Mouse (Mus musculus) liver, embryonic 11.5 days (tissue): ENCODE results near the gene Serinc5. TPM values are rescaled to one million over a fixed set of nuclear protein-coding genes. Genes with fewer than 3 reads are reported as not detected.

Experiments
- ATAC-seq: fragments of 200-750 bp; cut with Nextera tagmentation; replicated peaks from 2 replicates; pipeline ENCODE4 v1.8.0; 2017; ENCODE audit warnings: moderate number of reproducible peaks, mild to moderate bottlenecking, moderate TSS enrichment, moderate library complexity; ENCODE audit not compliant: low FRiP score
- DNase-seq: peaks from one replicate; pipeline ENCODE4 v3.0.0-alpha.2; 2017; ENCODE audit warnings: low spot score
- H3K27ac ChIP-seq: fragments of 300-500 bp; sonication (generic); 2 replicates; pipeline ENCODE4 v1.5.1; 2014; ENCODE audit warnings: mild to moderate bottlenecking, low read depth, low read length, control low read depth
- H3K27me3 ChIP-seq: fragments of 300-500 bp; sonication (generic); replicated peaks from 2 replicates; pipeline ENCODE4 v1.6.1; 2014; ENCODE audit warnings: low read length, mixed read lengths; ENCODE audit not compliant: control insufficient read depth, insufficient read depth
- H3K36me3 ChIP-seq: fragments of 300-500 bp; sonication (generic); 2 replicates; pipeline ENCODE4 v1.6.1; 2014; ENCODE audit warnings: mild to moderate bottlenecking, low read length, moderate library complexity, mixed read lengths; ENCODE audit not compliant: control insufficient read depth, insufficient read depth
- H3K4me1 ChIP-seq: fragments of 300-500 bp; sonication (generic); replicated peaks from 2 replicates; pipeline ENCODE4 v1.6.1; 2014; ENCODE audit warnings: low read length, mixed read lengths; ENCODE audit not compliant: control insufficient read depth, insufficient read depth
- H3K4me2 ChIP-seq: fragments of 300-500 bp; sonication (generic); 2 replicates; pipeline ENCODE4 v1.6.1; 2014; ENCODE audit warnings: mild to moderate bottlenecking, control low read depth, moderate library complexity
- H3K4me3 ChIP-seq: fragments of 300-500 bp; sonication (generic); 2 replicates; pipeline ENCODE4 v1.5.1; 2014; ENCODE audit warnings: low read depth, low read length, control low read depth
- H3K9ac ChIP-seq: fragments of 300-500 bp; sonication (generic); 2 replicates; pipeline ENCODE4 v1.6.1; 2014; ENCODE audit warnings: low read depth, low read length, control low read depth
- H3K9me3 ChIP-seq: fragments of 300-500 bp; sonication (generic); 2 replicates; pipeline ENCODE4 v1.6.1; 2016; ENCODE audit warnings: low read length, inconsistent platforms, mixed read lengths; ENCODE audit not compliant: control insufficient read depth
- whole genome bisulfite sequencing: fragments of 180-500 bp; shearing (Covaris S2); extraction: QIAGEN DNeasy Blood & Tissue Kit; methylation state at CpG from one replicate; pipeline ENCODE4 v1.1.7; 2014; 5-methylcytosine and 5-hydroxymethylcytosine counted together
- polyA plus RNA-seq: library from polyadenylated mRNA; unstranded; fragments of >200 nt; fragmentation: Nextera tagmentation; extraction: Ambion mirVana; gene quantifications from 2 replicates; pipeline ENCODE4 v1.2.1, GENCODE M21; 2014

The Serinc5 gene
- polyA plus RNA-seq, 1 experiment from 2014 or later = 27.5 TPM

DNA sequence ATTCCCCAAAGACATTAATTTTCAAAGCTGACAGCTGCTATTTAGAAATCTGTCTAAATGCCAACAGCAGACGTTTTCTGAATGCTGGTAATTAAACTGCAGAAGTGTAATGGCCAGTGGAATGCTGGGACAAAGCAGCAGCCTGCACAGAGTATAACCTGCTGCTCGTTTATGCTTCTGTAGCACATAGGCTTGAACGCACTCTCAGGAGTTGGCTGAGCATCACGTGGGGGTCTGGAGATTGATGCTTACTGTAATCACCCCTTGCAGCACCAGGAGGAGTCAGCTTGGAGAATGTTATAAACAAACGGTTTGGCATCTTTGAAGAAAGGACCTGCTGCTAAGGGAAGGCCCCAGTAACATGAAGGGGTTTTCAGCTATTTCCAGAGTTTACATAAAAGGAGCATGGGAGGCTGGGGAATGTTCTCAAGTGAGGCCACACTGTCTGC, 85.6 kb downstream of the Serinc5 start:
- Histone ChIP-seq H3K9ac (no peak overlapping the region), H3K27ac (no peak overlapping the region), H3K4me3 (no peak overlapping the region), H3K36me3 (peaks cover 3% of the 10 kb centered on the region; the same call in 1 of the 2 replicates), H3K4me2 (no peak overlapping the region), H3K4me1 (no peaks in the 10 kb centered on the region), H3K27me3 (no peaks in the 10 kb centered on the region), H3K9me3 (no peaks in the 10 kb centered on the region)
- ATAC-seq (no peak), DNase-seq (no peak)
- 54% methylated on average over 5 of the region's 5 CpGs for WGBS

DNA sequence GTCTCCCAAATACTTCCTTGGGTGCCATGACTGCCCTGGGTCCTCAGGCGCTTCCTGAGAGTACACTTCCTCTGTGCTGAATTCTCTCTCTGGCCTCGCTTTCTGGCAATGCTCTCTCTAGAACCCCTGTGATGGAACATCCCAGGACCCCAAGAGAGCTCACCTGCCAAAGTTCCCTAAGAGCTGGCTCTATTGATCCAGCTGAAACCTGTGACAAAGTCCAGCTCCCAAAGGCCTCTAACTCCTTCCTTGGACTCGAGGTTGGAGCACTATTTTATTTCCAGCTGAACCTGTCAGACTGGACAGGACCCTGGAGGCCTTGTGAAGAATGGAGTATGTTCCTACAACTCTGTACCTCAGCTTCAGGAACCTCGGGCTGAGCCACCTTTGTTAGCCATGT, 86.2 kb downstream of the Serinc5 start:
- no peak overlapping the region for H3K4me3 ChIP-seq
- H3K4me1 ChIP-seq = no peaks in the 10 kb centered on the region
- H3K27ac ChIP-seq = no peak overlapping the region
- no peaks in the 10 kb centered on the region for H3K9me3 ChIP-seq
- no peaks in the 10 kb centered on the region for H3K27me3 ChIP-seq
- ATAC-seq (no peak), DNase-seq (no peak)
- no peak overlapping the region for H3K9ac ChIP-seq
- H3K36me3 ChIP-seq = peaks cover 3% of the 10 kb centered on the region; the same call in 1 of the 2 replicates
- no peak overlapping the region for H3K4me2 ChIP-seq
- WGBS = 82% methylated on average over 4 of the region's 4 CpGs

DNA sequence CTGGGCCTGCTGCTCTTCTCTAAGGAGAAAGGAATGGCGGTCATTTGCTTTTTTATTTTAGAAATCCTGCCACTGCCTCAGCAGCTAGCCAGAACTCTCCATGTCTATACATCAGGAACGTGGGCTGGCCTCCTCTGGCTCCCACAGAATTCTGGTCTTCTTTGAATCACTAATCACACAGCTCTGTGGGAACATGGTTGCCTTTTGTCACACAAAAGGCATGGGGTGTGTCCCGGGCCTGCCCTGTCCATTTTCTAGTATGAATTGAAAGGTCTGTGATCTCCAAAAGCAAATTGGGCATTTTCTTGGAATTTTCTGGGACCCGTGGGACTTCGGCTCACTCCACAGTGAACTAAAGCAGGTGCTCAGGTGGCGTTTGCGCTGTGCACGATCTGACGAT, 87.9 kb downstream of the Serinc5 start:
- no peak overlapping the region for H3K4me2 ChIP-seq
- 91% methylated on average over 9 of the region's 9 CpGs for WGBS
- ATAC-seq (no peak), DNase-seq (no peak)
- no peak overlapping the region for H3K27ac ChIP-seq
- no peak overlapping the region for H3K4me3 ChIP-seq
- H3K4me1 ChIP-seq = no peaks in the 10 kb centered on the region
- H3K36me3 ChIP-seq = peaks cover 3% of the 10 kb centered on the region; the same call in 1 of the 2 replicates
- H3K9ac ChIP-seq = no peak overlapping the region
- no peaks in the 10 kb centered on the region for H3K9me3 ChIP-seq
- H3K27me3 ChIP-seq = no peaks in the 10 kb centered on the region

DNA sequence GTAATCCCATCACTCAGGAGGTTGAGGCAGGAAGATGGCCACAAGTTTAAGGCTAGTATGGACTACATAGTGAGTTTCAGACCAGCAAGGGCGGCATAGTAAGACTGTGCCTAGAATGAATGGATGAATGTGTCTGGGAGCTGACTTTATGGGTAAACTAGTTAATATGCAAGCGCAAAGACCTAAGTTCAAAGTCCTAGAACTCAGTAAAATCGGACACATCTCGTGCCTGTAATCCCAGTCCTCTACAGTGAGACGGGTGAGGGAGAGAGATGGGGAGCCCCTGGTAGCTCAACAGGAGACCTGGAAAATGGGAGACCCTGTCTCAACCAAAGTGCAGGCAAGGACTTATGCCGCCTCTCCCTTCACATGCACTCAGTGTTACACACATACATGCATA, 88.5 kb downstream of the Serinc5 start:
- no peak overlapping the region for H3K4me3 ChIP-seq
- DNase-seq = no peak
- ATAC-seq = no peak
- no peaks in the 10 kb centered on the region for H3K4me1 ChIP-seq
- peaks cover 3% of the 10 kb centered on the region; the same call in 1 of the 2 replicates for H3K36me3 ChIP-seq
- no peaks in the 10 kb centered on the region for H3K9me3 ChIP-seq
- no peak overlapping the region for H3K27ac ChIP-seq
- 91% methylated on average over 6 of the region's 6 CpGs for WGBS
- no peak overlapping the region for H3K9ac ChIP-seq
- H3K4me2 ChIP-seq = no peak overlapping the region
- no peaks in the 10 kb centered on the region for H3K27me3 ChIP-seq

DNA sequence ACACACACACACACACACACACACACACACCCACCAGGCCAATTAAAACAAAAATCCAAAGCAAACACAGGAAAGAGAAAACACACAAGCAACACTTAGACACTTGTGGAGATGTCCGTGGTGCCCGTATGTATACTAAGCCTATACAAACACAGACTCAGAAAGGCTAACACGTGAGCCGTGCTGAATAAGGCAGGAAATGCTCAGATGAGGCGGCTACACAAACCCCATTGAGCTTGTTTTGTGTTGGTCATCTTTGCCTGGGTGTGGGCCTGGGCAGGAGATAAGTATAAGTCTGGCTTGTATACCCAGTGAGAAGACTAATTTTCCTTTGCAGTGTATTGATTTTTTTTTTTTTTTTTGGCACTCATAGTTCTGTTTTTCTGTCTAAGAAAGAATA, 91.1 kb downstream of the Serinc5 start:
- ATAC-seq = no peak
- DNase-seq = peak; percentile 6
- 75% methylated on average over 5 of the region's 5 CpGs for WGBS
- Histone ChIP-seq H3K27me3 (no peaks in the 10 kb centered on the region), H3K36me3 (peaks cover 7% of the 10 kb centered on the region; the same call in 1 of the 2 replicates), H3K4me2 (no peak overlapping the region), H3K4me3 (no peak overlapping the region), H3K9ac (no peak overlapping the region), H3K27ac (no peak overlapping the region), H3K9me3 (no peaks in the 10 kb centered on the region), H3K4me1 (no peaks in the 10 kb centered on the region; the same call in 1 of the 2 replicates)

DNA sequence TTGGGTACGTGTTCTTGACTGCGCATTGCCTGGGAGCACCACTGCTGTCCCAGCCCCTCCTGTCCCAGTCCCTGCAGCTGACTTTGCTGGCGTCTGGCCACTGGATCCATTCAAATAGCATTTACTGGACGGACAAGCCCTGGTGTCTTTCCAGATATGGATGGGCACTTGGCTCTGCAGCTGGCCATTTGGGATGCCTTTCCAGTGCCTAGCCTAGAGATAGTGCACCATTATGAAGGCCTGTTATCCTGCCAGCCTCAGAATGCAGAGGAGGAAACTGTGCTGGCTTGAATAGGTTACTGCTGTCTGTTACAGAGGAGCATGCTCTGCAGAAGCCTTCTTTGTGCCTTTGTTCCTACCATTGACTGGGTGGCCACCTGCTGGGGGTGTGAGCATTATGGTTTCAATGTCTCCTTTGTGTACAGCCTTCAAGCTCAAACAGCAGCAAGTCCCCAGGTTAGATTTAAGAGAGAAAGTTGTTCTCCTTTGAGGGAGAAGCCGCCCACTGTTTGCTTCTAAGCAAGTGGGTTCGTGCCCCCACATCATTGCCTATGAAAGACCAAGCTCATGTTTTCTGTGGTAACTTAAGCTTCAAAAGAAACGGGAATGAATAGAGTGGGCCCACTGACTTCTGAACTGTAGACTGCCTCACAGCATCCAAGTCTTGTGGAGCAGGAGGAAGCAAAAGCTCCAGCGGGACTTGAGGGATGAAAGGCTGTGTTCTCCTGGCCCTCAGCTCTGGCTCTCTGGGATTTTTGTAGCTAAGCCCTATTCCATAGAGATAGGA, 92.5 kb downstream of the Serinc5 start:
- ATAC-seq = no peak
- no peak overlapping the region for H3K4me3 ChIP-seq
- no peak overlapping the region for H3K4me2 ChIP-seq
- no peak overlapping the region for H3K27ac ChIP-seq
- H3K9ac ChIP-seq = no peak overlapping the region
- no peaks in the 10 kb centered on the region for H3K9me3 ChIP-seq
- no peaks in the 10 kb centered on the region for H3K27me3 ChIP-seq
- H3K36me3 ChIP-seq = peaks cover 13% of the 10 kb centered on the region; the same call in 1 of the 2 replicates
- peak; percentile 24 for DNase-seq
- H3K4me1 ChIP-seq = no peaks in the 10 kb centered on the region; the same call in 1 of the 2 replicates
- 83% methylated on average over 8 of the region's 8 CpGs for WGBS

- no peak overlapping the region for H3K4me2 ChIP-seq
- DNase-seq = peak; percentile 25
Measured at GRCm38 (mm10) chr13:92704189-92704588, 93.3 kb downstream of the Serinc5 start.

GRCm38 (mm10) chr13:92705016-92705535, 94.2 kb downstream of the Serinc5 start:
- Histone ChIP-seq H3K36me3 (peaks cover 15% of the 10 kb centered on the region; the same call in 1 of the 2 replicates), H3K9me3 (no peaks in the 10 kb centered on the region), H3K4me3 (no peak overlapping the region), H3K4me1 (no peaks in the 10 kb centered on the region; the same call in 1 of the 2 replicates), H3K27ac (no peak overlapping the region), H3K4me2 (no peak overlapping the region), H3K9ac (no peak overlapping the region), H3K27me3 (no peaks in the 10 kb centered on the region)
- no peak for ATAC-seq
- 89% methylated on average over 7 of the region's 7 CpGs for WGBS
- peak; percentile 28 for DNase-seq

More at GRCm38 (mm10) chr13:92704189-92704588, 93.3 kb downstream of the Serinc5 start:
- Histone ChIP-seq H3K9ac (no peak overlapping the region), H3K9me3 (no peaks in the 10 kb centered on the region), H3K27me3 (no peaks in the 10 kb centered on the region), H3K4me3 (no peak overlapping the region), H3K27ac (no peak overlapping the region), H3K4me1 (no peaks in the 10 kb centered on the region; the same call in 1 of the 2 replicates), H3K36me3 (peaks cover 13% of the 10 kb centered on the region; the same call in 1 of the 2 replicates)
- 86% methylated on average over 7 of the region's 7 CpGs for WGBS
- ATAC-seq = no peak
